Mouse (Mus musculus) liver, postnatal 0 days (tissue): ENCODE data around the gene Ctcf.

ENCODE experiments used
- CTCF ChIP-seq: sonication (generic); IDR thresholded peaks from 2 replicates; pipeline ENCODE4 v1.5.1; 2016; ENCODE audit warnings: antibody characterized with exemption, low read depth
- EP300 ChIP-seq: IDR thresholded peaks from 2 replicates; pipeline ENCODE4 v1.6.1; 2016; ENCODE audit warnings: antibody characterized with exemption, low read depth, mild to moderate bottlenecking

DNA sequence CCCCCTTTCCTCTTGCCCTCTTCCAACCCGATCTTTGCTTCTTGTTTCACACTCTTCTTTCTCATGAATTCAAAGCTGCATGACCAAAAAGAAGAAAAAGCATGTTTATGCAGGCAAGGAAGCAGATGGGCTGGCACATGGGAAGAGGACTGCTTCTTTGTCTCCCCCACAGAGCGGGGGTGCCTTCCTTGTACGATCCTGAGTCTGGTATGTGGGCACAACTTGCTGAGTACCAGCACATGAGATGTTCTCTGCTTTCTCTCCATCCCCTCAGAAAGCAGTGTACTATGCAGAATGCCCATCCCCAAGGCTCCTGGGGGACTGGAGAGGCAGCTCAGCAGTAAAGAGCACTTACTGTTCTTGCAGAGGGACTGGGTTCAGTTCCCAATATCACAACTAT, 12.0 kb upstream of the Ctcf start:
- TF ChIP-seq CTCF (no peak), EP300 (no peak)
